Mouse (Mus musculus) limb, embryonic 12.5 days (tissue): ENCODE measurements around the gene Afap1l2. TPM values are rescaled to one million over a fixed set of nuclear protein-coding genes. Genes with fewer than 3 reads are reported as not detected.

Source experiments
- ATAC-seq: fragments of 200-750 bp; cut with Nextera tagmentation; 2 replicates; pipeline ENCODE4 v1.8.0; 2017; ENCODE audit warnings: low read depth, moderate TSS enrichment; ENCODE audit not compliant: insufficient number of reproducible peaks, insufficient read depth, low FRiP score, low TSS enrichment
- H3K27ac ChIP-seq: fragments of 300-500 bp; sonication (generic); 2 replicates; pipeline ENCODE4 v1.5.1; 2016; ENCODE audit warnings: mild to moderate bottlenecking, moderate library complexity
- H3K27me3 ChIP-seq: fragments of 300-500 bp; sonication (generic); 2 replicates; pipeline ENCODE4 v1.6.1; 2016; ENCODE audit warnings: mild to moderate bottlenecking, moderate library complexity
- H3K36me3 ChIP-seq: fragments of 300-500 bp; sonication (generic); 2 replicates; pipeline ENCODE4 v1.6.1; 2016; ENCODE audit warnings: mild to moderate bottlenecking, moderate library complexity
- H3K4me1 ChIP-seq: fragments of 300-500 bp; sonication (generic); replicated peaks from 2 replicates; pipeline ENCODE4 v1.6.1; 2016
- H3K4me2 ChIP-seq: fragments of 300-500 bp; sonication (generic); 2 replicates; pipeline ENCODE4 v1.6.1; 2016; ENCODE audit warnings: mild to moderate bottlenecking, moderate library complexity
- H3K4me3 ChIP-seq: fragments of 300-500 bp; sonication (generic); replicated peaks from 2 replicates; pipeline ENCODE4 v1.5.1; 2016; ENCODE audit warnings: mild to moderate bottlenecking
- H3K9ac ChIP-seq: fragments of 300-500 bp; sonication (generic); replicated peaks from 2 replicates; pipeline ENCODE4 v1.6.1; 2016; ENCODE audit warnings: mild to moderate bottlenecking, moderate library complexity
- H3K9me3 ChIP-seq: fragments of 300-500 bp; sonication (generic); 2 replicates; pipeline ENCODE4 v1.6.1; 2016; ENCODE audit warnings: mild to moderate bottlenecking, moderate library complexity
- WGBS: fragments of 180-500 bp; shearing (Covaris S2); methylation state at CpG from one replicate; pipeline ENCODE4 v1.1.7; 2016; 5-methylcytosine and 5-hydroxymethylcytosine counted together
- polyA plus RNA-seq: library from polyadenylated mRNA; unstranded; fragments of >200 nt; fragmentation: Nextera tagmentation; extraction: Ambion mirVana; gene quantifications from 2 replicates; pipeline ENCODE4 v1.2.1, GENCODE M21; 2016

Afap1l2 gene
- polyA plus RNA-seq, 1 experiment from 2014 or later = 2.3 TPM

DNA sequence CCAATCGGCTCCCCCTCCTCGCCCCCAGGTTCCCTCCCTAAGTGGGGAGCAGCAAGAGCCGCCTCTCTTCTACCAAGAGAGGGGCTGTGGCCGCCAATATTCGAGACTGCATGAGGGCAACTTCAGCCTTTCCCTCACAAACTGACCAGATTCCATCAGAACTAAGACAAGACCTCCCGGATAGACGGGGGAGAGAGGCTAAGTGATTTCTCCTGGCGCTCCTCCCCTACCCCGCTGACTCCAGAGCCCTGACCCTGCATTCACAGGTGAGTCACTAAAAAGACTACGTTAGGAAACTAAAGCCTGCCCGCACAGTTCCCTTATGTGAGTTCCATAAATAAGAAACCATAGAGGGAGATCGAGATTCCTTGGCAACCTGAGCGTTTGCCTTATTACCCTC lies 1.2 kb downstream of the Afap1l2 start:
- no peak overlapping the region for H3K4me3 ChIP-seq
- 65% methylated on average over 13 of the region's 13 CpGs for WGBS
- no peak overlapping the region for H3K9ac ChIP-seq
- H3K36me3 ChIP-seq = no peaks in the 10 kb centered on the region
- no peaks in the 10 kb centered on the region for H3K9me3 ChIP-seq
- H3K27ac ChIP-seq = no peak overlapping the region
- no peak overlapping the region for H3K4me2 ChIP-seq
- no peak for ATAC-seq
- H3K27me3 ChIP-seq = peaks cover 42% of the 10 kb centered on the region
- H3K4me1 ChIP-seq = peaks cover 49% of the 10 kb centered on the region

DNA sequence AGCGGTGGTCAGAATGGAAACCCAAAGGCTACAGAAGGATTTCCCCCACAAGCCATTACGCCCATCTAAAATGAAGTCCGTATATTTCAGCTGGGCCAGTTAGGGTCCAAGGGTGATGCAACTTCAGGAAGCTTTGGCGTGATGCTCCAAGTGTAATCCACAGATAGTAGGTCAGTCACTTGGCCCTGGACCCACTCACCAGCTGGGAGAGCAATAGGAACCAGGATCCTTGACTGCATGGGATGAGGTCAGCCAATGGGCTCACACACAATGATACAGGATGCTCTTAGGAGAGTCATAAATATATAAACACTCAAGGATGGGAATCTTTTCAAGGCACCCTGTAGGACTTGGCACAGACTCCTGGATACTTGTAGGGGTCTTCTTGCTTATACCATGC lies 3.0 kb downstream of the Afap1l2 start:
- 92% methylated on average over 4 of the region's 4 CpGs for WGBS
- H3K4me3 ChIP-seq = no peak overlapping the region
- peaks cover 41% of the 10 kb centered on the region for H3K4me1 ChIP-seq
- H3K9me3 ChIP-seq = no peaks in the 10 kb centered on the region
- no peak overlapping the region for H3K4me2 ChIP-seq
- no peak overlapping the region for H3K9ac ChIP-seq
- H3K27me3 ChIP-seq = peaks cover 42% of the 10 kb centered on the region
- no peak for ATAC-seq
- H3K36me3 ChIP-seq = no peaks in the 10 kb centered on the region
- no peak overlapping the region for H3K27ac ChIP-seq

DNA sequence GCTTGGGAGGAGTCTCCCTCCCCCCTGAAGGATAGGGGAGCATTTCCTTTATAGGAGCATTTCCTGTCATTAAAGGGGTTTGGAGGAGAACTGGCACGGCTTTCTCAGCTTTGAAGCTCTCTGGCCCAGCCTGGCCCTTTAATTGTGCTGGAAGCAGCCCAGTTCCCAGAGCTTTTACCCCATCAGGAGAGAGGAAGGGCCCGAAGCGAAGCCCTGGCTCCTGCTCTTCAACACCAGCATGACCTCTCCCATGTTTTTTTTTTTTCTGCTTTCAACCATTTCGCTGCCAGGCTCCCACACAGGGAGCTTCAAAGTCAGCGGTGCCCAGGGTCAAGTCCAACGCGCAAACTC lies 4.6 kb downstream of the Afap1l2 start:
- Histone ChIP-seq H3K9ac (no peak overlapping the region), H3K4me2 (peak overlapping the region; percentile 1; the same call in 1 of the 2 replicates), H3K27ac (no peak overlapping the region), H3K4me3 (no peak overlapping the region), H3K36me3 (no peaks in the 10 kb centered on the region), H3K9me3 (no peaks in the 10 kb centered on the region), H3K27me3 (peaks cover 26% of the 10 kb centered on the region), H3K4me1 (peaks cover 42% of the 10 kb centered on the region)
- no peak for ATAC-seq
- 20% methylated on average over 7 of the region's 7 CpGs for WGBS

DNA sequence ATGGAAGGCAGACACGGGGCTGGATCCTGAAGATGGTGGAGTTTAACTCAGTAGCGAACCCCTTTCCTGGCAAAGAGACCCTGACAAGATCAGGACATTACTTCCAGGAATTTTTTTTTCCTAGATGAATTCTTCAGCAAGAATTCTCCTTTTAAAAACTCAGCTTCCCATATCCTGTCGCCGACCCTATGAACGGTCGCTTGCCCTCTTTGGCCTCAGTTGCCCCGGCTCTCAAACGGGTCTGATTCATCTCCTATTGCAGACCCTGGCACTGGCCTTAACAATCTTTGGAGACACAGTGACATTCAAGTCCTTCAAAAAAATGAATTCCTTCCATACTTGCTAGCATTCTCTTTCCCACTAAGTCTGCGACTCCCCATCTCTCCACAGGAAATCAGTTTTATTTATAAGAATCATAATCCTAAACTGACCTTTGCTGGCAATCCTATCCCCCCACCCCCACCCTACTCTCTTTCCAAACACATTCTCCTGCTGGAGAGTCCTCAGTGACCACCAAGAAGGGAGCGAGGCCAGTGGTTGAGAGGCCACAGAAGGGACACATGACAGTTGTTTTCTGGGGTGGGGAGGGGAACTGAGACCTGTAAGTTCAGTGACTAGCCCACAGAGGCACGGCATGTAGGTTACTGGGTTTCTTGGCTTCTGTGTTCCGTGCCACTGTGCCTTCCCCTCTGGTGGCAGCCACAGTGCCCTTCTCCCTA lies 5.1 kb downstream of the Afap1l2 start:
- ATAC-seq = no peak
- peak overlapping the region; percentile 1; the same call in 1 of the 2 replicates for H3K4me2 ChIP-seq
- H3K36me3 ChIP-seq = no peaks in the 10 kb centered on the region
- peaks cover 42% of the 10 kb centered on the region for H3K4me1 ChIP-seq
- H3K27me3 ChIP-seq = peaks cover 21% of the 10 kb centered on the region
- H3K27ac ChIP-seq = no peak overlapping the region
- no peaks in the 10 kb centered on the region for H3K9me3 ChIP-seq
- no peak overlapping the region for H3K9ac ChIP-seq
- 58% methylated on average over 12 of the region's 12 CpGs for WGBS
- no peak overlapping the region for H3K4me3 ChIP-seq

DNA sequence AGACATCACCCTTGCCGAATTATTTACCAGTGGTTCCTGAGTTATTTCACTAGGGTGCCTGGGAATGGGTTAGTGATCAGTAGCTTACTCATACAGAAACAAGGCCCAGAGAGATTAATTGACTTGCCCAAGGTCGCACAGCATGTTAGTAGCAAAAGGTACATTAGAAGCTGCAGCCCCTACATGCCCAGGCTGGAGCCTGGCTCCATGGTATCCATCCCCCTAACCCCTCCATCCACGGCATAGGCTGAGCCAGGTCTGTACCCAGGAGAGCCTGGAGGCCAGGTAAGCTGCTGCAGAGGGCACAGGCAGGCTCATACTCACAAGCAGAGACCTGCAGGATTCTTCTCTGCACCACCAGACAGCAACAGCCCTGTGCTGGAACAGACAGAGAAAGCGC lies 6.1 kb downstream of the Afap1l2 start:
- no peak overlapping the region for H3K4me3 ChIP-seq
- WGBS = 84% methylated on average over 4 of the region's 4 CpGs
- no peaks in the 10 kb centered on the region for H3K36me3 ChIP-seq
- peaks cover 11% of the 10 kb centered on the region for H3K27me3 ChIP-seq
- H3K4me2 ChIP-seq = no peak overlapping the region
- no peaks in the 10 kb centered on the region for H3K9me3 ChIP-seq
- no peak overlapping the region for H3K27ac ChIP-seq
- peaks cover 44% of the 10 kb centered on the region for H3K4me1 ChIP-seq
- no peak for ATAC-seq
- H3K9ac ChIP-seq = no peak overlapping the region

DNA sequence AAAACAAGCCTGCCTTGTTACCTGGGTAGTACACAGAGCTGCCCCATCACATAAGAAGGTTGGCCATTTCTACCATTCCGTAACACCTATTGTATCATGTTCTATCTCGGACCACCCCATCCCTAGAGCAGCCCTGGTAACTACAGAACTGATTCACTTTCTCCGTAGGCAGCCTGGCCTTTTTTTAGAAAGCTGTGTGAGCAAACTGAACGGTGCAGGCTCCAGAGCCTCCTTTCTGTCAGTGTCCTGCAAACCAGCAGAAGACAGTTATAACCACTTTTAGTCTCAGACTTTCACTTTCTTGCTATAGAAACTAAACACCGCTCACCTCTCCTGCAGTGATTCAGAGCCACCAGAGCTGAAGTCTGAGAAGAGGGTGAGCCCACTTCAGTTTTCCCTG lies 7.4 kb downstream of the Afap1l2 start:
- no peaks in the 10 kb centered on the region for H3K9me3 ChIP-seq
- no peak for ATAC-seq
- H3K36me3 ChIP-seq = no peaks in the 10 kb centered on the region
- no peak overlapping the region for H3K27ac ChIP-seq
- peaks cover 51% of the 10 kb centered on the region for H3K4me1 ChIP-seq
- WGBS = 88% methylated on average over 5 of the region's 5 CpGs
- no peak overlapping the region for H3K9ac ChIP-seq
- H3K4me3 ChIP-seq = no peak overlapping the region
- 0 out of 2 replicates have a peak, but pooled peaks cover 3% of the 10 kb centered on the region for H3K27me3 ChIP-seq
- H3K4me2 ChIP-seq = no peak overlapping the region

DNA sequence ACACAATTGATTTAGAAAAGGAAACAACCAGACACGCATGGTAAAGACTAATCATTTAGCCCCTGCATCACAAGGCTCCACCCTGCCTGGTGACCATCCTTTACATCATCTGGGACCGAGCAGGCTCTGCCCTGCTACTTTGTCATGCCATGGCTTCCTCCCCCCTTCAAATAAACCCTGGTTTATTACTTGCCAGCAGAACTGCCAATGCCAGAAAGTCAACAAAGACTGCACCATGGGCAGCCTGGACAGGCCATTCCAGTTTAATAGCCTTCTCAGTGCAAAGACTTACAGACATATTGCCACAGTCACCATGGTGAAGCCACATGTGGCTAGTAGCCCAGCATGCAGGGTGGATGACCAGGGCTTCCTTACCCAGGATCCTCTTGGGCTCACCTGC lies 8.2 kb downstream of the Afap1l2 start:
- Histone ChIP-seq H3K4me2 (no peak overlapping the region), H3K9me3 (no peaks in the 10 kb centered on the region), H3K36me3 (no peaks in the 10 kb centered on the region), H3K4me3 (no peak overlapping the region), H3K9ac (no peak overlapping the region), H3K27ac (0 out of 2 replicates have a peak overlapping the region, but pooled peaks have one; percentile 86), H3K4me1 (peaks cover 51% of the 10 kb centered on the region), H3K27me3 (no peaks in the 10 kb centered on the region)
- ATAC-seq = no peak
- 65% methylated on average over 2 of the region's 2 CpGs for WGBS

DNA sequence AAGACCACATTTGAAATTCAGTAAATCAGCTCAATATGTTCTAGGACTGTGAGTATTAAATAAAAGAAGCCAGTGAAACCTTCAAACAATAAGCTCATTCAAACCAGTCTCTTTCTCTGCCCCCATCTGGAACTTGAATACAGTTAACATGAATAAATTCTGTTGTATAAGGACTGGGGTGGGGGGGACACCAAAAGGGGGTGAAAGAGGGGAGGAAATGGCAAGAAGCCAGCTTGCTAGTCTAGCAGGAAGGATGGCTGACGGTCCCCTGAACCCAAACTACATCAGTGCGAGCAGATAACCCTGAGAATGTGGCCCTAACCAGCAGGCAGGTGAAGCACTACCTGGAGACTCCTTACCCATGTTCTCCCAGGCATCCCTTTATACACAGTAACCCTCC lies 9.1 kb downstream of the Afap1l2 start:
- 61% methylated on average over 2 of the region's 2 CpGs for WGBS
- no peaks in the 10 kb centered on the region for H3K36me3 ChIP-seq
- ATAC-seq = no peak
- H3K4me2 ChIP-seq = no peak overlapping the region
- H3K4me3 ChIP-seq = no peak overlapping the region
- H3K27ac ChIP-seq = peak overlapping the region; percentile 86
- H3K9ac ChIP-seq = no peak overlapping the region
- H3K27me3 ChIP-seq = no peaks in the 10 kb centered on the region
- H3K4me1 ChIP-seq = peaks cover 55% of the 10 kb centered on the region
- no peaks in the 10 kb centered on the region for H3K9me3 ChIP-seq

DNA sequence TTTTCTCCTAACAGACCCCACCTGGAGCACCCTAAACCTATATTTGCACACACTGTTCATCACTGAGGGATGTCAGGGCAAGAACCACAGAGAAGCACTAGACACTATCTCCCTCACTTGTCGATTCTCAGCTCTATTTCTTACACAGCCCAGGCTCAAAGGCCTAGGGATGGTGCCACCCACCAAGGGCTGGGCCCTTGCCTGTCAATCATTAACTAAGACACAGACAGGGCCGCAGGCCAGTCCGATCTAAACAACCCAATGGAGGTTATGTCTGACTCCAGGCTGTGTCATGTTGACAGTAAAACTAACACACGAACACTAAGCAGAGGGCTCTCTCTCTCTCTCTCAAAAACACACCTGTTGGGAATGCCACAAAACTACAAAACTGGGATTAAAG lies 9.7 kb downstream of the Afap1l2 start:
- Histone ChIP-seq H3K4me3 (no peak overlapping the region), H3K4me1 (peaks cover 51% of the 10 kb centered on the region), H3K27ac (peak overlapping the region; percentile 86), H3K9me3 (no peaks in the 10 kb centered on the region), H3K4me2 (no peak overlapping the region), H3K9ac (no peak overlapping the region), H3K36me3 (no peaks in the 10 kb centered on the region), H3K27me3 (no peaks in the 10 kb centered on the region)
- 90% methylated on average over 4 of the region's 4 CpGs for WGBS
- ATAC-seq = no peak

DNA sequence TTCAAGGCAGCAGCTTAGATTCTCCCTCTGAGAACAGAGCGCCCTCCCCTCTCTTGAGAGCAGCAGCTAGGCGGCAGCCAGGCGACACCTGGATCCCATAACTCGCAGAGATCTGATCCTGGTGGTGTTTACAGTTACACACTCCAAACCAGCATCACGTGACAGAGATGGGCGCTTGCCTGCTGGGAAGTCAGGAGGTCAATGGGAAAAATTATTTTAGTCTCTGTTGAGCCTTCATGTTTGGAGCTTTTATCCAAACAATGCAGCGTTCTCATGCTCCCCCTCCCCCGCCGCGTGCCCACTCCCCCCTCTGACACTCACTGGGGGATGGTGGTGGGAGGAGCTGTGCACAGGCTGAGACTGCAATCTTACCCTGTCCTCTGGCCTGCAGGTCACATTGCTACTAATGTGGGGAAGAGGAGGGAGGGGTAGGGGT lies 10.8 kb downstream of the Afap1l2 start:
- WGBS = 3% methylated on average over 10 of the region's 10 CpGs
- H3K27ac ChIP-seq = peak overlapping the region; percentile 89
- no peaks in the 10 kb centered on the region for H3K9me3 ChIP-seq
- no peaks in the 10 kb centered on the region for H3K36me3 ChIP-seq
- no peaks in the 10 kb centered on the region for H3K27me3 ChIP-seq
- H3K4me1 ChIP-seq = peaks cover 46% of the 10 kb centered on the region
- peak overlapping the region; percentile 35; the same call in 1 of the 2 replicates for H3K9ac ChIP-seq
- ATAC-seq = peak; percentile 88
- H3K4me2 ChIP-seq = peak overlapping the region; percentile 44
- peak overlapping the region; percentile 18; the same call in 1 of the 2 replicates for H3K4me3 ChIP-seq

DNA sequence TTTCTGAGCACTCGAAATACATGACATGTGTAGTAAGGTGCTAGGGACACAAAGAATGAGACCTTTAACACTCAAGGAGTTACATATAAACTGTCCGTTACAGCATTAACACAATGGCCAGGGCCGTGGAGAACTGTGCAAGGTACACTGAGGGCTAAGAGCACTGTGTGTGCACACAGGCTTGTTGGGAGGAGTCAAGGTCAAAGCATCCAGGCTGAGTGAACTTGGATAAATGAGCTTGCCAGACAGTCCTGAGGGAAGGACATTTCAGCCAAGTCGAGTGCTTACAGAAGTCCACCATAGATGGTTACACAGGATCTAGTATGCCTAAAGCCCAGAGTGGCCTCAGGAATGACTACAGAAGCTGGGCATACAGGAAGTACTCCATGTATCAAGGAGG lies 12.6 kb downstream of the Afap1l2 start:
- peaks cover 43% of the 10 kb centered on the region for H3K4me1 ChIP-seq
- no peak for ATAC-seq
- no peaks in the 10 kb centered on the region for H3K9me3 ChIP-seq
- no peak overlapping the region for H3K9ac ChIP-seq
- no peaks in the 10 kb centered on the region for H3K27me3 ChIP-seq
- no peak overlapping the region for H3K4me3 ChIP-seq
- no peak overlapping the region for H3K4me2 ChIP-seq
- 81% methylated on average over 4 of the region's 4 CpGs for WGBS
- no peaks in the 10 kb centered on the region for H3K36me3 ChIP-seq
- H3K27ac ChIP-seq = no peak overlapping the region

DNA sequence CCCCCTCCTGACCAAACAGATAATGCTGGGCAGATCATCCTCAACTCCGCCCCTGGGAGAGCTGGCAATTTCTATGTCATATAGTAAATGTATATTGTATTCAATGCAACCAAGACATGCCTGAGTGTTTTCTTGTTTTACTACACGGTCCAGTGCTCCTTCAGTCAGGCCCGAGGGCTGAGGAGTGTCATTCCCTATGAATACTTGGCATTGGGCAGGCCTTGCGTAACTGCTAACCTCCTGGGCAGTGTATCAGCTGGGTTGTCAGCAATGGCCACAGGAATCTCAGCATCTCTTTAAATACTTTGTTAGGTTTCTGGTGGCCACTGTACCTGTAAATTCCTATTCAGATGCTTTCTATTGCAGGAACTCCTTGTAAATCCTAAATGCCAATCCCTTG lies 13.4 kb downstream of the Afap1l2 start:
- H3K27me3 ChIP-seq = no peaks in the 10 kb centered on the region
- peaks cover 41% of the 10 kb centered on the region for H3K4me1 ChIP-seq
- WGBS = 81% methylated on average over 4 of the region's 4 CpGs
- H3K4me3 ChIP-seq = no peak overlapping the region
- no peak for ATAC-seq
- no peak overlapping the region for H3K9ac ChIP-seq
- H3K9me3 ChIP-seq = no peaks in the 10 kb centered on the region
- no peak overlapping the region for H3K4me2 ChIP-seq
- H3K27ac ChIP-seq = no peak overlapping the region
- no peaks in the 10 kb centered on the region for H3K36me3 ChIP-seq
